Mouse (Mus musculus) olfactory bulb, adult 2 months (tissue): ENCODE data around the gene Emc1. TPM values are rescaled to one million over a fixed set of nuclear protein-coding genes. Genes with fewer than 3 reads are reported as not detected.

Source experiments
- H3K27ac ChIP-seq: fragments of 200-500 bp; 2 replicates; pipeline ENCODE4 v1.5.1; 2012; ENCODE audit warnings: low read depth, low read length; ENCODE audit not compliant: insufficient read depth
- H3K4me1 ChIP-seq: fragments of 200-500 bp; 2 replicates; pipeline ENCODE4 v1.6.1; 2012; ENCODE audit warnings: low read length; ENCODE audit not compliant: control insufficient read depth, insufficient read depth
- H3K4me3 ChIP-seq: fragments of 200-500 bp; 2 replicates; pipeline ENCODE4 v1.5.1; 2012; ENCODE audit warnings: mild to moderate bottlenecking, low read depth, low read length, moderate library complexity; ENCODE audit not compliant: insufficient read depth
- CTCF ChIP-seq: fragments of 200-500 bp; IDR thresholded peaks from 2 replicates; pipeline ENCODE4 v1.5.1; 2012; ENCODE audit warnings: low read depth, mild to moderate bottlenecking, low read length, moderate library complexity; ENCODE audit not compliant: insufficient read depth
- POLR2A ChIP-seq: fragments of 200-500 bp; IDR thresholded peaks from 2 replicates; pipeline ENCODE4 v1.6.1; 2012; ENCODE audit warnings: mild to moderate bottlenecking, low read depth, low read length, moderate library complexity; ENCODE audit not compliant: insufficient read depth
- WGBS: fragments of 180-500 bp; shearing (Covaris S2); methylation state at CpG from one replicate; pipeline ENCODE4 v1.1.7; 2018; 5-methylcytosine and 5-hydroxymethylcytosine counted together
- polyA plus RNA-seq: library from polyadenylated mRNA; stranded (reverse); fragments of >200 nt; gene quantifications from 2 replicates; pipeline ENCODE4 v1.2.4, GENCODE M21; 2012; ENCODE audit warnings: low replicate concordance; ENCODE audit not compliant: missing spikeins, insufficient read depth, insufficient read length

The Emc1 gene
- polyA plus RNA-seq, 1 experiment: not detected

- H3K27ac ChIP-seq: no peak overlapping the region
- TF ChIP-seq POLR2A (no peak), CTCF (no peak)
- H3K4me1 ChIP-seq: no peaks in the 10 kb centered on the region
- no peak overlapping the region for H3K4me3 ChIP-seq
- 87% methylated on average over 3 of the region's 3 CpGs for WGBS
Measured at GRCm38 (mm10) chr4:139411351-139411750, 59.0 kb downstream of the Emc1 start.

- TF ChIP-seq POLR2A: no peak
- no peak for TF ChIP-seq CTCF
- H3K4me3 ChIP-seq: no peak overlapping the region
Measured at GRCm38 (mm10) chr4:139417868-139418267, 65.5 kb downstream of the Emc1 start.

GRCm38 (mm10) chr4:139421621-139422020 lies 69.2 kb downstream of the Emc1 start:
- no peak for TF ChIP-seq POLR2A
- H3K4me3 ChIP-seq: no peak overlapping the region
- WGBS: 96% methylated on average over 7 of the region's 7 CpGs
- no peak overlapping the region for H3K27ac ChIP-seq
- no peaks in the 10 kb centered on the region for H3K4me1 ChIP-seq

More at GRCm38 (mm10) chr4:139417868-139418267, 65.5 kb downstream of the Emc1 start:
- no peaks in the 10 kb centered on the region for H3K4me1 ChIP-seq
- 62% methylated on average over 1 of the region's 1 CpGs for WGBS
- H3K27ac ChIP-seq: no peak overlapping the region

GRCm38 (mm10) chr4:139422409-139422808 lies 70.0 kb downstream of the Emc1 start:
- 92% methylated on average over 2 of the region's 2 CpGs for WGBS

GRCm38 (mm10) chr4:139423270-139423669 lies 70.9 kb downstream of the Emc1 start:
- 83% methylated on average over 2 of the region's 2 CpGs for WGBS
- no peaks in the 10 kb centered on the region for H3K4me1 ChIP-seq
- TF ChIP-seq POLR2A (no peak), CTCF (no peak)

More at GRCm38 (mm10) chr4:139422409-139422808, 70.0 kb downstream of the Emc1 start:
- H3K4me1 ChIP-seq: no peaks in the 10 kb centered on the region
- TF ChIP-seq POLR2A: no peak
- no peak for TF ChIP-seq CTCF
- no peak overlapping the region for H3K4me3 ChIP-seq
- no peak overlapping the region for H3K27ac ChIP-seq

More at GRCm38 (mm10) chr4:139423270-139423669, 70.9 kb downstream of the Emc1 start:
- no peak overlapping the region for H3K27ac ChIP-seq
- no peak overlapping the region for H3K4me3 ChIP-seq

Other genes with a start within 250 kb of the Emc1 start
- gene Minos1, start 221.5 kb upstream of the Emc1 start, polyA plus RNA-seq: not detected in 2 replicates
- 218 and 336 TPM in 2 replicates for gene Capzb, start 159.7 kb upstream of the Emc1 start, polyA plus RNA-seq
- gene Pqlc2, start 41.9 kb upstream of the Emc1 start, polyA plus RNA-seq: not detected in 2 replicates
- not detected in 2 replicates for gene Akr7a5, start 41.8 kb upstream of the Emc1 start, polyA plus RNA-seq
- not detected in 2 replicates for gene Mrto4, start within 50 bp of the Emc1 start, polyA plus RNA-seq
- 57.4 and 354 TPM in 2 replicates for gene Ubr4, start within 50 bp of the Emc1 start, polyA plus RNA-seq
- not detected in 2 replicates for gene Iffo2, start 178.0 kb downstream of the Emc1 start, polyA plus RNA-seq